Mouse (Mus musculus): ENCODE measurements at regions not wholly inside any gene's neighbourhood (a gene's known extent, or its start where the extent isn't known, plus 50 kb on each side); places are given as distances from the start of the nearest gene placed in this dataset.

DNA sequence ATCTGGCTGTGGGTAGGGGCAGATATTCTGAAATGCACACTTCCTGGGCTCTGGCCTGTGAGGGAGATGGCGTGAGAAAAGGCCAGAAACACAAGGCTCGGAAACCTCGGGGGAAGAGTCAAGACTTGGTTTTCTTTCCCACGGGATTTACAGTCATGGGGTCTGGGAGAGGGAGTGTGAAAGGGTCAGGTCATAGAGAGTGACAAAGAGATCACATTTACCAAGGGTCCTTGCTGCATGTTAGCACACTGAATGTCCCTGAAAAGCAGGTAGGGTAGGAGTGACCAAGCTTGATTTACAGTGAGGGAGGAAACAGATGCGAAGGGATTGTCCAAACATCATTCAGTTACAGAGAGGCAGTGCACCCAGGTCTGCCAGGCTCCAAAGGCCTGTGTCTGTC, 156.0 kb downstream of the Efnb1 start:
- DNase-seq (ENCODE audit: extremely low spot score) = no peak

DNA sequence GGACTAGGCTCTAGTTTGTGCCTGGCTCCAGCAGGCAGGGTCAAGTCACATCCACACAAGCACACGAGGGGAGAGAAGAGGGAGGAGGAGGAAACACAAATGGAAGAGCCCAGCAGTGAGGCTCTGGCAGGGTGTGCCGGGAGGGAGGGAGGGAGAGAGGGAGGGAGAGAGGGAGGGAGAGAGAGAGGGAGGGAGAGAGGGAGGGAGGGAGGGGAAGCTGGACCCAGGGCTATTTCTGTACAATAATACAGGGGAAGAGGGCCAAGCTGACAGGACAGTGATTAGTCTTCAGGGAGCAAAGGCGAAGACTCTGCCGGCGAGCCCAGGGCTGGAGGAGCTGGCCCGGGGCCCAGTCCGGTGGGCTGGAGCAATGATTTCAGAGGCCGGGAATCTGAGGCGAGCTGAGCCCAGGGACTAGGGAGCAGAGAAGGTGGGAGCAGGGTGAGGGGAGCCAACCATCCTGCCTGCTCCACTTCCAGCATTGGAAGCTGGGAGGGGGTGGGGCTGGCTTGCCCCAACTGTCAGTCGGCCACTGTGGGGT, 155.6 kb downstream of the Efnb1 start:
- peak; percentile 32 for DNase-seq (ENCODE audit: extremely low spot score)

DNA sequence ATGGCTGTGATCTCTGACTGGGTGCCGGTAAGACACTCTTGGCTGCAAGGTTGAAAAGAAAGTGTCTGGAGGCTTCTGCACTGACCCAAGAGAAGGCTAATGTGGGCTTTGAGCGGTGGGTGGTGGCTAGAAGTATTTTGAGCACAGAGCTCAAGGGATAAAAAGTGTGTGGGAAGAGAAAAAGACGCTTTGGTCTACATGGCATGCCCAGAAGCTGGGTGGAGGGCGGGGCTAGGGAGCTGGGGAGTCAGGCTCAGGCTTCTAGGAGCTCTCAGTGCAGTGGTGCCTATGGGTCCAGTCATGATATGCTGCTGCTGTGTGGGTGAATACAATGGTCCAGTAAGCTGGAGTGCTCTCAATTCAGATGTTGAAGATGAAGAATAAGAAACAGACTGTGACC, 152.1 kb downstream of the Efnb1 start:
- no peak for DNase-seq (ENCODE audit: extremely low spot score)

DNA sequence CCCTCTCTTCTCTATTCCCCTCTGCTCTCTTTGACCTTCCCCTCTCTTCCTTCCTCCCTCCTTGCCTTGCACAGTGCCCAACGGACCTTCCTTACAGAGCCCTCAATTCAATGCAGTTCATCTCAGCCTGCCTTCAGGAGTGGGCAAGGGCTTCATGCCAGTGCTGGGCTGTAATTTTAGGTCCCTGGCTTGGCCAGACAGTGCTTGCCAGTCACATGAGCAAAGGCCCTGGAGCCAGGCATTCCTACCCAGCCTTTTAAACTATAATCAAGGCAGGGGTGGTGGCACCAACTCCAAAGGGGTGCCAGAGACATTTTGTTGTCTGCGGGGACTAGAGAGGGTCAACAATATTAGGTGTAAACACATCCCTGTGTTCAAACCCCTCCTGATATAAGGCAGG, 150.9 kb downstream of the Efnb1 start:
- DNase-seq (ENCODE audit: extremely low spot score) = no peak

DNA sequence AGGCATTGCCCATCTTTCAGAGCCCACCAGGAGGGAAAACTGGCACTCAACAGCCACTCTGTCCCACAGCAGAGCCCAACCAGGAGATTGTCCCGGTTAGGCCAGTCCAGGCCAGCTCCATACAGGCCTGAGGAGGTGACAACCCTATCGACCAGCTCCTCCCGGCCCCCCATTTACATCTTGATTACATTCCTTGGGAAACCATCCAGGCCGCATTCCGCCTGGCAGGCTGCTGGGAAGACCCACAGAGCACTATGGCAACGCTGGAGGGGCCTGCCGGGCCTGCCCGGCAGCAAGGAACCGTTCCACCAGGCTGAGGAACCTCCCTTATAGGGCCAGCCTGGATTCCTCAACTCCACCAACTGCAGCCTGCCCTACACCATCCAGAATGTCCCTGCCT, 149.7 kb downstream of the Efnb1 start:
- peak; percentile 69 for DNase-seq (ENCODE audit: extremely low spot score)

DNA sequence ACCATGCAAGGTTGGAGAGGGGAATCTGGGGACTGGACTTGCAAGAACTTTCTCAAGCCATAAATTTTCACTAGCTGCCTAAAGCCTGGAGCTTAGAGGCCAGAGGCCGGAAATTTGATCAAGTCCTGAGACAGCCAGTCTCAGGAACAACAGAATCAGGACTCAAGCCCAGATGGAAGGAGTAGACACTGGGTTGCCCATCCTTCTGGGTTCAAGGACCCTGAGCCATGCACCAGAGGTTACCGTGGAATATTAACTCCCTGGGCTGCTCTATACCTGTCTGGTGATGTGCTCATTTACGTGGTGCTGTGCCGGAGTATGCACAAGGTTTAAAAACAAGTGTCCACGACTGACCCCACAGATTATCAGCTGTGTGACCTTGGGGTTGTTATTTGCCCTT, 145.1 kb downstream of the Efnb1 start:
- no peak for DNase-seq (ENCODE audit: extremely low spot score)

DNA sequence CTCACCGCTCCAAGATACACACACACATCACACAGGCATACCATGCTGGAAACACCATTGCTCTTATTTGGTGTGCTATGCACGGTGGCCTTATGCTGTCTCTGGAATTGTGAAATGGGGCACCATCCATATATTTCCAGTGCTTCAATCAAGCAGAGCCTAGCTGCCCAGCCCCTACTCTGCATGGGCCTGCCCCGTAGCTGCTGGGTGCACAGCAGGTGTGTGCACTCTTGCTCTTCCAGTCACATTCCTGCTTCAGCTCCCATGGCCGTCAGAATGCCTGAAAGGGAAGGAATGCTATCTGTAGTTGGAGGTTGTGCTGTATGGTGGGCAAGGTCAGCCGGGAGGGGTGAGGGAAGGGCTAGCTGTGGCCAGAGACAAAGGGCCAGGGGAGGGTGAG, 144.6 kb downstream of the Efnb1 start:
- DNase-seq (ENCODE audit: extremely low spot score) = peak; percentile 16

DNA sequence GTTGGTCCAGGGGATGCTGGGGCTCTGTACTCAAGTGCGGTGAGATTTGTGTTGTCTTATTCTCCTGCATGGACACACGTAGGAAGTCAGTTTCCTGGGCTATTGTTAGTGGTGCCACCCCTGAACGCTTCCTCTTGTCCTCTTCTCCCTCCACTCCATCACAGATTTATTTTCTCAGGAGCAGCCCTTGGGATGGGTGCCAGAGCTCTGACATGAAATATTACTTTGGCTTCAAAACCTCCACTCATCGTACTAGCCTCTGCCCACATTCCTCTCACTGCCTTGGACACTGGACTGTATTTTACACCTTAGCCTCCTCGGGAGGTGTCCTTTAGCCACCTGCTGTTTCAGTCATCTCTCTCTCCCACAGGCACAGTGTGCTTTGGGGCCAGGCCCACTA, 139.6 kb downstream of the Efnb1 start:
- no peak for DNase-seq (ENCODE audit: extremely low spot score)

DNA sequence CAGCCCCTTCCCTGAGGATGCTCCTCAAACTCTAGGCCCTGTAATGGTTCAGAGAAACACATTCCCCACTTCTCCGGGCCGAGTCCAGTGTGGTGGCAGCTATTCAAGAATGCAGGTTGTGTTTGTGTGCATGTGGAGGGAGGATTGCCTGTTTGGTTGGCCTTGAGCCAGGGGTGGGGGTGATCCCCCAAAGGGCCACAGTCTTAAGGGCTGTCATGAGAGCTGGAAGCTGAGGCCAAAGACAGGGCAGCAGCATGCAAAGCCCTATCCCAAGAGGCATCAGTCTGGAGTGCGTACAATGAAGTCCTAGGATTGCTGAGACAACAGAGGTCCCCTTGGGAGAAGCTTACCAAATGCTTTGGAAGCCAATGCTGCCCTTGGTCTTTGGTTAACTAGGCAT, 136.0 kb downstream of the Efnb1 start:
- DNase-seq (ENCODE audit: extremely low spot score) = no peak

DNA sequence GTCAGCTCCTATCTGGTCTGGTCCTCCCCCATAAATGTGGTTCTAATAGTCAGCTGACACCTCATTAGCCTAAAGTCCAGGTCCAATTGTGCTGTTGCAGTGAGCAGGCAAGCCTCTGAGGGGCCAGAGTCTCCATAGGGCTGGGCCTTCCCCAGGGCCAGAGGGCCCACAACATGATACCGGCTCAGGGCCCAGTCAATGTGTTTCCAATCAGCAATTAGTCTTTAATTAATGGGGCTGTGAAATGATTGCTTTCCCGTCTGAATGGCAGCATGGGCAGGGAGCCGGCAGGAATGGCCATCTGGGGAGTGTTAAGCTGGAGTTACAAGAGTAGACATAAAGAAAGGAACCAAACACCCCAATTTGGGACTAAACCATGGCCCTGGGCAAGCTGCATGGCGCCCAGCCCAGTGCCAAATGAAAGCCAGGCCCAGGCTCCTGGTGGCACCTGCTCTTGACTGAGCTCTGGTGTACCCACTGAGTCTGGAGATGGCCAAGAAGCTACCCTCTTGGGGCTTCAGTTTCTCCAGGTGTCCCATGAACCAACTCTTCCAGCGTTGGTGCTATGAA, 113.2 kb downstream of the Efnb1 start:
- no peak for DNase-seq (ENCODE audit: extremely low spot score)

DNA sequence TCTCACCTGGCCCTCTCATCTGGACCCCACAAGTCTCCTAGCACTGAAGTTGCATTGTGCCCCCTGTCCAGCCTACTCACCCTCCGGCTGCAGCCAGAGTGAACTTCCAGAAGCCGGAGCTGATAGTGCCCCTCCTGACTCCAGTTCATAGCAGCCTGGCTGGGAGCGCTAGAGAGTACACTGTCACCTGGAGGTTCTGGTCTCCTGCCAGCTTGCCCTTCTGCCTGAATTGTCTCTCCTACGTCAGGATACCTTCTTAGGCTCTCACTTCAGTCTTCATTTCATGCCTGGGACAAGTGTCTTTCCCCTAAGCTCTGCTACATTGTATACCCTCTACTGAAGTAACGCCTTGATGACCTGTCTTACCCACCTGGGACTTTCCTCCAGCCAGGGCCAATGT, 112.3 kb downstream of the Efnb1 start:
- no peak for DNase-seq (ENCODE audit: extremely low spot score)

DNA sequence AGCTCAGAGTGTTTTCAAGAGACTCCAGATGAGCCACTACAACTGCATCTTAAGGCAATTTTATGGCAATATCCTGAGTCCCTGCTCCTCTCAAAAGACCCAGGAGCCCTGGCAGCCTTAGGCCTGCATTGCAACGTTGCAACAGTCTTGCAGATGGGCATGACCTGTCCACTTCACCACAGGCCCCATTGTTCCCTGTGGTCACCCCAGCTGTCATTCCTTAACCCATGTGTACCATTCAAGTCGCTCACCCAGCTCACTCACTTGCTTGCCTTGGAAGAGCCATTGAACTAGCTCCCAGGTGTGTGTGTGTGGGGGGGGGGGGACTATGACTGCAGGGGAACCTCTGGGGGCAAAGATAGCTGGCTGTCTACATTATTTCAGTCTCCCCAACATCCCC, 110.8 kb downstream of the Efnb1 start:
- DNase-seq (ENCODE audit: extremely low spot score) = no peak

DNA sequence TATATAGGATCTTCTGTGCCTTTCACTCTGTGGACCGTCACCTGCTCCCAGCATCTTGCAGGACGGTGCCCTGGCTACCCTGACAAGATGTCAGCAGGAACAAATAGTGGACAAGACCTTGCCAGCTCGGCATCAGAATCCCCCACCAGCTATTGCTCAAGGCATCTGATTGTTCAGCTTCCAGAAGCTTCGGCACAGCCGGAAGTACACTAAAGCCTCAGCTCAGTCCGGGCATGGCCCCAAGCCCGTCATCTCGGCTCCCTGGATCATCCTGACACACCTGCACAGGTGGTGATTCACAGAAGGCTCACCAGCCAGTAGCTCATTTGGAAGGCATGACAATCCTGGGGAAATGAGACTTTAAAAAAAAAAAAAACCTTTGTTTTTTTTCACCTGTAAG, 110.1 kb downstream of the Efnb1 start:
- no peak for DNase-seq (ENCODE audit: extremely low spot score)

DNA sequence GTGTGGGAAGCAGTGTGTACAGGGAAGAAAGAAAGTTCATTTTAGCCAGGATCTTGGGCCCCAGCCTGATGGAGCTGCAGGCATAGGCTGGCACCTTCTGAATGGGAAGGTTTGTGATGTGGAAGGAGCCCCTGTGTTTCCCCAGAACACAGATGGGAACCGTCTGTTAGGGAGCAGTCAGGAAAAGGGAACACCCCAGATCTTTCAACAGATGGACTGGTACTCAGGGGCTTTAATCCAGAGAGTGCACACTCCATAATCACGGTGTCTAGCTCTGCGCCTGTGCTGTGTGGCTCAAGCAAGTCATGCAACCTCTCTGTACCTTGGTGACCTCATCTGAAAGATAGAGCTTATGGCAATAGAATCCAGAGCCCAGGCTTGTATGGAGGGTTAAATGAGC, 109.6 kb downstream of the Efnb1 start:
- no peak for DNase-seq (ENCODE audit: extremely low spot score)

DNA sequence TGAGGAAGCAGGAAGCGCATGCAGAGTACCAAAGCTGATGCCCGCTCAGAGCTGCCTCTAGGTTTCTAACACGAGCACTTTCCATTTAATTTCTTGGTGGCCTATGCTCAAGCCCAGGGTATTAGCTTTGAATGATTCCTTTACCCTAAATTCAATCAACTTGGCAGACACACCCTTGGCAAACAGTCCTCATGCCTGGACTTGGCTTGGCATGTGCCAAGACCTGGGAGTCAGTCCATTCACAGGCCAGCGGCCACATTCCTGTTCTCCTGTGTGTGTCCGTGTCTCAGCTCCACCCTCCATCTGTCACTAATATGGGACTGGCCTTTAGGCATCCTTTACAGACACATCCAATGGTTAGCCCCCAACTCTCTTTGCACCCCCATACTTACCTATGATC, 107.3 kb downstream of the Efnb1 start:
- DNase-seq (ENCODE audit: extremely low spot score) = no peak

DNA sequence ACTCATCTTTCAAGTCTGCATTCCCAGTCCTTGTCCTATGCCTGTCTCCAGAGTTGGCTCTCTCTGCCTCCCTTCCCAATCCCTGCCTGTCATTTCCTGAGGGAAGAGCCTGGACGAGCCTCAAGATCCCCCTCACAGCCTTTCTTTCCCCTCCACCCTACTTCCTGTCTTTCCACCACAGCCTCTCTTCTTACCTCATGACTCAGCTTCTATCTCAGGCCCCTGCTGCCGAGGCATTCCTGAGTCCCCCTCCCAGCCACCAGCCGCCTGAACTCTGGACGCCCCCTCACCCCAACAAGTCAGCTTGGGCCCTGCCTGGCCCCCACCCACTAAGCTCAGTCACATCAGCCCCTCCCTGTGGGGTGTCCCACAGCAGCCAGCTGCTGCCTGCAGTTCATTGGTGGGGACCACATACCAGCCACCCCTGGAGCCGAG, 105.8 kb downstream of the Efnb1 start:
- no peak for DNase-seq (ENCODE audit: extremely low spot score)

DNA sequence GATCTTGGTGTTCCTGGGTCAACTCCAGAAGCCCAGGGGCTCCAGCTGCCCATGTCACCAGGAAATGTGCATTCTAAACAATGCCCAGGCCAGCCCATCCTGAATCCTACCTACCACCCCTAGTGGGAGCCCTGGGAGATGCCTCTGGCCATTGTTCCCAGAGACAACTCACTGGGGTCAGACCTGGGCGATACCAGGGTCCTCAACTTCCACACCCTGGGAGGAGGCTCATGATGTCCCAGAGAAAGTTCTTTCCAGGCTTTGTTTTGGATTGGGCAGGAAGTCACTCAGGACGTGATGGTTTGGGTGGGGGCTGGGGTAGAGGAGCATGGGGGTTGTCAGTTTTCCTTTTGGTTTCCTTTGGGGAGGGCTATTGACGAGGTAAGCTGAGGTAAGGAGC, 97.1 kb downstream of the Efnb1 start:
- DNase-seq (ENCODE audit: extremely low spot score) = no peak

DNA sequence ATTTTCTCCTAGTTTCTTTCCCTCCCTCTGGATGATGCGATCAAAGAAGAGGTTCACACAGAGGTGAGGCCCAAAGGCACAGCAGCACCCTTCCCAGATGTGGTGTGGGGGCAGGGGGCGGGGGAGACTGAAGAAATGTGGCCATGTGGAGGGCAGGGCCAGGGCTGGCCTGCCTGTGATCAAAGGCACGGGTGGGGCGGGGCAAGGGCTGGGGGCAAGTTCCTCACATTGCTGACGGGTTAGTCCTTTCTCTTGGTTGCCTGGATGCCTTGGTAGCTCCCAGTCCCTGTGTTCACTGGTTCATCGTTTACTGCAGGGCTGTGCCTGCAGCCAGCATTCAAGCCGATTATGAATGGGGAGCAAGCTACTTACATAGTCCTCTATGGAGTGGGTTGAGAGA, 96.4 kb downstream of the Efnb1 start:
- DNase-seq (ENCODE audit: extremely low spot score) = peak; percentile 22

DNA sequence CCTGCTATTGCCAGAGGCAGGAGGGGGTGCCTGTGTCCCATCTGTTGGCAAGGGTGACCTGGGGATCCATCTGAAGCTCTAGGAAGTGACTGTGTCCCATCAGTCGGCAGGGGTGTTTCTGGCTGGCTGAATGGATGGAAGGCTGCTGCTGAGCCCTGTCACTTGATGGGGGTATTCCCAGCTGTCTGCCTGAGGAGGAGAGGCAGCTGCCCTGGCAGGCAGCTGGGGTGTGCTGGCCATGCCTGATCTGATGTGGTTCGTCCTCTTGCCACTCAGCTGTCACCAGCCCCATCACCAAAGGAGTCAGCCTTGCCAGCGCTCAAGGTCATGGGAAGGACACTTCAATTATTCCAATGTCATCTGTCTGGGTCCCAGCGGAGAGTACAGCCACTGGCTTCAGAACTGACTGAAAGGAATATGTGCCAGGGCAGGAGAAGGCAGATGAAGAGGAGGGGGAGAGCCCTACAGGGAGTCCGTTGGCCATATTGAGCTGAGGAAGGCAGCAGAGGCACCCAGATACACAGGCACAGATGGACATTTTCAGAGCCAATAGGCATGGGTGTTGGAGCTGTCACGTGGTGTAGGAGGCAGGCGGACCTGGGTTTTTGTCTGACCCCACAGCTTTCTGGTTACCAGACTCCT, 89.3 kb downstream of the Efnb1 start:
- DNase-seq (ENCODE audit: extremely low spot score) = no peak

DNA sequence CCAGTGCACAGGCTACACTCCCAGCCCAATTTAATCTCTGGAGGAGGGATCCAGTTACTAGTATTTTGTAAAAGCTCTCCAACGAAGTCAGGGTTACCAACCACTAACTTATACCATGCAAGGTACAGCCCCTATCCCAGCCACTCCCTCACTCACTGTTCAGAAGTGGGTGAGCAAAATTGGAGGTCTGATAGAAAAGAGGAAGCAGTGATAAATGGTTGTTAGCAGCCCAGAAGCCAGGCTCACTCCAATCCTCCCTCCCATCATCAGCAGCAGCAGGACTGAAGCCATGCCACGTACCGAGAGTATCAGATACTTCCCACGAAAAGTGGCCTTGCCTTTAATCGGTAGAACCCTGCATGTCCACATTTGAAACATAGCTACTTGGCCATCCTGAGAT, 86.1 kb downstream of the Efnb1 start:
- no peak for DNase-seq (ENCODE audit: extremely low spot score)

DNA sequence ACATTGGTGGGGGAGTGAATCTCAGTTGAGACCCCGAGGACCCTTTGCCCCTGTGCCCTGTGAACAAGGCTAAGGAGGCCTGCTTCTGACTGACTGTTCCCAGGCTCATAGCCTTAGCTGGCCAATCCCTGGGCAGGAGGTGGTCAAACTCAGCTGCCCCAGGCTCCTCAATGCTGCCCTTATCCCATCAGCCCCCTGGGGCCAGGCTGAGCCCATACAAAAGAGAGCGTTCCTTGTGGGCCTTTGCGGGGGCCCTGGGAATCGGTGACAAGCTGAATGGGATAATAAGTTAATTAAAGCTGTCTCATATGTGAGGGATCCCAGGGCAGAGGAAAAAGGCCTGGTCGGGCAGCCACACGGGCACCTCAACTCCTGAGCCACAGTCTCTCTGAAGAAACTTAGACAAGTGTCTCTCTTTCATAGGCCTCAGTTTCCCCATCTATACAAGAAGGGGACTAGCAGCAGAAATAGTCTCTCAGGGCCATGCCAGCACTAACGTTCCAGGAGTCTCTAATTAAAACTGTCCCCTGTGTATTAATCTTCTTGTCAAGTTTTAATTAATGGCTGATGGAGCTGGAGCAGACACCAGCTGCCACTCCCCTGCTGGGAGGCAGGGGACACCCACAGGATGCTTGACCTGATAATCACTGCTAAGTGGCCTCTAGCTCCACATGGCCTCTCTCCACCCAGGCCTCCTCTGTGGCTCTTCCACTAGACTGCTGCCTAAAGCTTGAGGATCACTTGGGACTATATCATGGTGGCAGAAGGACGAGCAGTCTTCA, 84.9 kb downstream of the Efnb1 start:
- DNase-seq (ENCODE audit: extremely low spot score) = no peak

DNA sequence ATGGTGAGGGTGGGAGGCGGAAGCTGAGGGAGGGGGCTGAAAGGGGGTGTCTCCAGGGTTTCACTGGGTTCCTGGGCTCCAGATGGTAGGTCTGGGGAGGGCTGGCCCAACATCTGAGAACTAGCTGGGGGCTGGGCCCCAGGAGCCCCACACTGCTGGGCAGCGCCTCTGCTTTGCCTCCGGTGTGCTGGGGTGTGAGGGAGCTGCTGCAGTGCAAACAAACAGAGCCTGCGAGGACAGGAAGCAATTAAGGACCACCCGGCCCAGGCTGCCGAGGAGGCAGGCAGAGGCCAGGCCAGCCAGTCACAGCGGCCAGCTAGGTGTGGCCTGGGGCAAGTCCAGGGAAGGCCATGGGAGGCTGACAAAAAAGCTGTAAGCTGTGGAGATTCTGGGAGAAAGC, 82.3 kb downstream of the Efnb1 start:
- DNase-seq (ENCODE audit: extremely low spot score) = peak; percentile 58
